Mouse (Mus musculus) adrenal gland, adult 10 weeks (tissue): ENCODE measurements around the gene Mafk. TPM values are rescaled to one million over a fixed set of nuclear protein-coding genes. Genes with fewer than 3 reads are reported as not detected.

Experiments used
- polyA plus RNA-seq: library from polyadenylated mRNA; stranded (reverse); fragments of 350-450 nt; fragmentation: Illumina TruSeq; extraction: RNeasy Lipid Tissue Mini Kit (QIAGEN cat#74804); gene quantifications from one replicate; pipeline ENCODE4 v1.2.3, GENCODE M21; 2014; ENCODE audit warnings: low read depth, low replicate concordance

Gene Mafk
- polyA plus RNA-seq, result 12.7 TPM

GRCm38 (mm10) chr5:139791227-139792158 lies at the start of gene Mafk:
Gene Mafk (plus strand): TSS chr5:139791513.

GRCm38 (mm10) chr5:139775216-139775926 lies 15.9 kb upstream of the Mafk start, which contains the start of gene Ints1:
Gene Ints1 (minus strand): TSS chr5:139775674.

GRCm38 (mm10) chr5:139819538-139820181 lies 28.3 kb downstream of the Mafk start, which contains the start of gene Tmem184a:
Gene Tmem184a (minus strand): TSS chr5:139819917.

GRCm38 (mm10) chr5:139826357-139827055 lies 35.2 kb downstream of the Mafk start, which contains the start of the genes Gm26938 and Psmg3:
Gene Gm26938 (minus strand): TSS chr5:139826407.
Gene Psmg3 (minus strand): TSS chr5:139826885.

Other genes starting within 250 kb of the Mafk start
- not detected for gene Uncx, start 248.0 kb upstream of the Mafk start, polyA plus RNA-seq
- 0.64 TPM for gene Micall2, start 55.2 kb upstream of the Mafk start, polyA plus RNA-seq
- gene Ints1, start 15.8 kb upstream of the Mafk start, polyA plus RNA-seq, result 0.58 TPM
- not detected for gene Tmem184a, start 28.4 kb downstream of the Mafk start, polyA plus RNA-seq
- not detected for gene Gm26938, start 34.9 kb downstream of the Mafk start, polyA plus RNA-seq
- gene Psmg3, start 35.4 kb downstream of the Mafk start, polyA plus RNA-seq, result not detected
- gene Elfn1, start 116.4 kb downstream of the Mafk start, polyA plus RNA-seq, result 2.3 TPM